Mouse (Mus musculus) limb, embryonic 14.5 days (tissue): ENCODE measurements at regions not wholly inside any gene's neighbourhood (a gene's known extent, or its start where the extent isn't known, plus 50 kb on each side); places are given as distances from the start of the nearest gene placed in this dataset.
A peak's percentile ranks its signal among the peaks of the same experiment; 100 is the strongest.

Experiments
- ATAC-seq: fragments of 200-750 bp; cut with Nextera tagmentation; 2 replicates; pipeline ENCODE4 v1.8.0; 2017; ENCODE audit warnings: low read depth, moderate number of reproducible peaks, moderate TSS enrichment; ENCODE audit not compliant: low FRiP score
- DNase-seq: peaks from one replicate; pipeline ENCODE4 v3.0.0-alpha.2; 2015; ENCODE audit warnings: low spot score
- H3K27ac ChIP-seq: fragments of 300-500 bp; sonication (generic); replicated peaks from 2 replicates; pipeline ENCODE4 v1.5.1; 2014; ENCODE audit warnings: low read depth, mild to moderate bottlenecking, low read length, moderate library complexity, mixed read lengths
- H3K27me3 ChIP-seq: fragments of 300-500 bp; sonication (generic); 2 replicates; pipeline ENCODE4 v1.6.1; 2014; ENCODE audit warnings: low read length, mixed read lengths; ENCODE audit not compliant: control insufficient read depth, insufficient read depth
- H3K36me3 ChIP-seq: fragments of 300-500 bp; sonication (generic); 2 replicates; pipeline ENCODE4 v1.6.1; 2014; ENCODE audit warnings: mild to moderate bottlenecking, low read length, moderate library complexity, mixed read lengths; ENCODE audit not compliant: control insufficient read depth, insufficient read depth
- H3K4me1 ChIP-seq: fragments of 300-500 bp; sonication (generic); 2 replicates; pipeline ENCODE4 v1.6.1; 2014; ENCODE audit warnings: antibody characterized with exemption, low read length, mixed read lengths; ENCODE audit not compliant: control insufficient read depth, insufficient read depth
- H3K4me2 ChIP-seq: fragments of 300-500 bp; sonication (generic); replicated peaks from 2 replicates; pipeline ENCODE4 v1.6.1; 2014; ENCODE audit warnings: low read depth, mild to moderate bottlenecking, low read length, moderate library complexity; ENCODE audit not compliant: severe bottlenecking
- H3K4me3 ChIP-seq: fragments of 300-500 bp; sonication (generic); replicated peaks from 2 replicates; pipeline ENCODE4 v1.5.1; 2014; ENCODE audit warnings: low read length
- H3K9ac ChIP-seq: fragments of 300-500 bp; sonication (generic); 2 replicates; pipeline ENCODE4 v1.6.1; 2014; ENCODE audit warnings: mild to moderate bottlenecking, low read depth, low read length, moderate library complexity; ENCODE audit not compliant: severe bottlenecking
- H3K9me3 ChIP-seq: fragments of 300-500 bp; sonication (generic); 2 replicates; pipeline ENCODE4 v1.6.1; 2016; ENCODE audit warnings: low read length; ENCODE audit not compliant: control insufficient read depth
- POLR2A ChIP-seq: fragments of 200-500 bp; IDR thresholded peaks from 2 replicates; pipeline ENCODE4 v1.8.0; 2012; ENCODE audit warnings: inconsistent platforms, mild to moderate bottlenecking, moderate library complexity, borderline replicate concordance; ENCODE audit not compliant: insufficient read depth, insufficient read length; ENCODE audit errors: extremely low read depth
- WGBS: fragments of 180-500 bp; shearing (Covaris S2); extraction: QIAGEN DNeasy Blood & Tissue Kit; methylation state at CpG from one replicate; pipeline ENCODE4 v1.1.7; 2014; 5-methylcytosine and 5-hydroxymethylcytosine counted together

- ATAC-seq: no peak
- no peaks in the 10 kb centered on the region for H3K27me3 ChIP-seq
- TF ChIP-seq POLR2A: no peak
- H3K9ac ChIP-seq: no peak overlapping the region
- H3K4me2 ChIP-seq: no peak overlapping the region
- DNase-seq: no peak
- H3K9me3 ChIP-seq: no peaks in the 10 kb centered on the region
- H3K4me3 ChIP-seq: no peak overlapping the region
- peaks cover 2% of the 10 kb centered on the region; the same call in 1 of the 2 replicates for H3K4me1 ChIP-seq
- 72% methylated on average over 2 of the region's 2 CpGs for WGBS
- H3K27ac ChIP-seq: no peak overlapping the region
- no peaks in the 10 kb centered on the region for H3K36me3 ChIP-seq
Observed at GRCm38 (mm10) chr9:116276141-116276540, 101.0 kb upstream of the Tgfbr2 start.

- TF ChIP-seq POLR2A: no peak
- Histone ChIP-seq H3K9ac (no peak overlapping the region), H3K4me3 (no peak overlapping the region), H3K27ac (no peak overlapping the region), H3K9me3 (no peaks in the 10 kb centered on the region), H3K4me1 (peaks cover 13% of the 10 kb centered on the region; the same call in 1 of the 2 replicates), H3K27me3 (no peaks in the 10 kb centered on the region), H3K4me2 (no peak overlapping the region), H3K36me3 (no peaks in the 10 kb centered on the region)
- ATAC-seq (0 out of 2 replicates have a peak, but pooled peaks have one; percentile 26), DNase-seq (no peak)
- 64% methylated on average over 2 of the region's 2 CpGs for WGBS
Observed at GRCm38 (mm10) chr9:116272446-116272845, 97.3 kb upstream of the Tgfbr2 start.

- H3K27me3 ChIP-seq: no peaks in the 10 kb centered on the region
- H3K9ac ChIP-seq: no peak overlapping the region
- no peak overlapping the region for H3K4me2 ChIP-seq
- DNase-seq (peak; percentile 61), ATAC-seq (peak; percentile 63)
- 43% methylated on average over 6 of the region's 6 CpGs for WGBS
- peaks cover 13% of the 10 kb centered on the region; the same call in 1 of the 2 replicates for H3K4me1 ChIP-seq
- no peak for TF ChIP-seq POLR2A
- H3K36me3 ChIP-seq: no peaks in the 10 kb centered on the region
- H3K9me3 ChIP-seq: no peaks in the 10 kb centered on the region
- H3K27ac ChIP-seq: peak overlapping the region; percentile 38; the same call in 1 of the 2 replicates
- H3K4me3 ChIP-seq: no peak overlapping the region
Observed at GRCm38 (mm10) chr9:116270417-116270828, 95.3 kb upstream of the Tgfbr2 start.

- Histone ChIP-seq H3K4me1 (peaks cover 16% of the 10 kb centered on the region; the same call in 1 of the 2 replicates), H3K4me2 (no peak overlapping the region), H3K27ac (no peak overlapping the region), H3K36me3 (no peaks in the 10 kb centered on the region), H3K4me3 (no peak overlapping the region), H3K9me3 (no peaks in the 10 kb centered on the region), H3K27me3 (no peaks in the 10 kb centered on the region), H3K9ac (no peak overlapping the region)
- 86% methylated on average over 4 of the region's 4 CpGs for WGBS
- TF ChIP-seq POLR2A: no peak
- DNase-seq (no peak), ATAC-seq (no peak)
Observed at GRCm38 (mm10) chr9:116267411-116267810, 92.3 kb upstream of the Tgfbr2 start.

- DNase-seq (no peak), ATAC-seq (no peak)
- Histone ChIP-seq H3K4me3 (no peak overlapping the region), H3K36me3 (no peaks in the 10 kb centered on the region), H3K9ac (no peak overlapping the region), H3K27me3 (no peaks in the 10 kb centered on the region), H3K4me2 (no peak overlapping the region), H3K4me1 (peaks cover 4% of the 10 kb centered on the region; the same call in 1 of the 2 replicates), H3K27ac (no peak overlapping the region), H3K9me3 (no peaks in the 10 kb centered on the region)
- TF ChIP-seq POLR2A: no peak
- 44% methylated on average over 7 of the region's 7 CpGs for WGBS
Observed at GRCm38 (mm10) chr9:116263833-116264232, 88.7 kb upstream of the Tgfbr2 start.

GRCm38 (mm10) chr9:116259569-116259968 is 84.4 kb upstream of the Tgfbr2 start:
- no peaks in the 10 kb centered on the region for H3K36me3 ChIP-seq
- H3K9ac ChIP-seq: no peak overlapping the region
- no peaks in the 10 kb centered on the region for H3K27me3 ChIP-seq
- no peaks in the 10 kb centered on the region for H3K9me3 ChIP-seq
- ATAC-seq (no peak), DNase-seq (no peak)
- H3K4me2 ChIP-seq: no peak overlapping the region
- no peak overlapping the region for H3K27ac ChIP-seq
- H3K4me1 ChIP-seq: peaks cover 4% of the 10 kb centered on the region; the same call in 1 of the 2 replicates
- TF ChIP-seq POLR2A: no peak
- 79% methylated on average over 10 of the region's 10 CpGs for WGBS
- no peak overlapping the region for H3K4me3 ChIP-seq
